Mouse (Mus musculus) gastrocnemius, postnatal 14 days (tissue): ENCODE measurements at regions not wholly inside any gene's neighbourhood (a gene's known extent, or its start where the extent isn't known, plus 50 kb on each side); places are given as distances from the start of the nearest gene placed in this dataset.

Experiments used
- DNase-seq: peaks from one replicate; pipeline ENCODE4 v3.0.0; 2021; ENCODE audit warnings: mixed read lengths
- intact Hi-C: fragments of 180-260 bp; cut with DNase I; formaldehyde crosslinking; loops from one replicate; pipeline ENCODE4 v1.15.1; 2025; ENCODE audit warnings: low total_unique reads

DNA sequence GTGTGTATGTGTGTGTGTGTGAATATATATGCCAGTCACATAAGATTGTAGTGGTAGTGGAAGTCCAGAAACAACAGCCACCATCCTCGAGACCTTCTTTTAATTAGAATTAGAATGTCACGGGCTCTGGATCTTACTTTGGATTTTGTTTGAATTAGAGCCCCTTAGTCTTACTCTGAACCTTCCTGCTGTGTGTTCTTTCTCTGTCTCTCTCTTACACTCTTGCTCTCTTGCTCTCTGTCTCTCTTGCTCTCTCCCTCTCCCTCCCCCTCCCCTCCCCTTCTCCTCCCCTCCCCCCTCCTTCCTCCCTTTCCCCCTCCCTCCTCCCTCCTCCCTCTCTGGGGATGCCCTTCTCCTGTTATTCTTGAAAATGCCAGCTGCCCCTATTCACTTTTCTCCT lies 53.1 kb upstream of the Mdm1 start:
- intact Hi-C loops, result no loop called here
- no peak for DNase-seq

DNA sequence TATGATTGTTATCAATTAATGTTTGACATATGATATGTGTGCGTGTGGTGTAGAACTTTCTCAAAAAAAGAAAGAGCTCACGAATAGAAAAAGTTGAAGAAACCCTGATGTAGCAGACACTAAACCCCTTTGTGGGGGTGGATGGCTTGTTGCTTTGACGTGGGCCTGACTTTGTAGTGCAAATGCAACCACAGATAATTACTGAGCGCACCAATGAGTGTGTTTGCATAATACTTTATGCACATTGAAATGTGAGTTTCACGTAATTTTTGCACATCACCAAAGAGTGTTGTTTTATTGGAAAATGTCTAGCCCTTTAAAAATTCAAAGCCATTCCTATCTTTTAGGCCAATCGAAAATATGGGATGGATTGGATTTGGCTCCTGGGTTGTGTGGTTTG lies 51.7 kb upstream of the Mdm1 start:
- intact Hi-C loops, result no loop called here
- DNase-seq, result no peak

DNA sequence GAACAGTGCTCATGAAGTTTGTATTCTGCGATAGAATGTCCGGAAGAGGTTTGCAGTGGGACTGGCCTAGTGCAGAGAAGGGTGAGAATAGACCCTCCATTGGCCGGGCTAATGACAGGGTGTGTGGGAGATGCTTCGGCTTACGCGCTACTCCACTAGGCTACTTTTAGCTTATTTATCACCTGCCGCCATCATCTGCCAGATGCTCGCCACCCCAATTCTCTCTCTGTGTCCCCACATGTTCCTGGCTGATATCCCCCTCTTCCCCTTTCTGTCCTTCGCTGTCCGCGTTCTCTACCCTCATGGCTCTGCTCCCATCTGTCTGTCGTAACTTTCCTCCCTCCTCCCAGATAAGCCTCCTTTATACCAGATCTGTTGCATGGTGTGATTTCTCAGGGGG lies 50.1 kb upstream of the Mdm1 start:
- DNase-seq, result no peak
- intact Hi-C loops, result no loop called here
